Mouse (Mus musculus): ENCODE results near the gene Ccdc9b.

Gene Ccdc9b

GRCm38 (mm10) chr2:118761906-118762783 is at the start of gene Ccdc9b:
TSS of gene Ccdc9b (minus strand) at chr2:118762661.
- DNase-seq (ENCODE audit: low spot score): peak; percentile 90

GRCm38 (mm10) chr2:118810861-118811260 is 48.4 kb upstream of the Ccdc9b start:
- no peak for DNase-seq (ENCODE audit: low spot score)

DNA sequence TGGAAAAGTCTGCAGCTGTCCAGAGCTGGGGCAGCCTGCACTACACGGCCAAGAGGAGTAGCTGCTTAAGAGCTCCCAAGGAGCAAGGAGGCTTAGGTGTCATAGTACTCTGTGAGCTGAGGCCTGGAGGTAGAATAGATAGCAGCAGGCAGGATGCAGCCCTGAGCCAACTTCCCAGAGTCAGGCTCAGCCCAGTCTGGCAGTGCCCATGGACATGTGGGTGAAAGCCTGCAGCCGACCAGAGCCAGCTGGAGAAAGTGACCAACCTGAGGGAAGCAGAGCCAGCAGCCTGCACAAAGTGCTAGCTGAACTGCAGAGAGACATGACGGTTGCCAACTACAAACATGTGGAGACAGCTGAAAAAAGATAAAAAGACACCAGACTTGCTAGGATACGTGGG is 44.4 kb upstream of the Ccdc9b start:
- no peak for DNase-seq (ENCODE audit: low spot score)

DNA sequence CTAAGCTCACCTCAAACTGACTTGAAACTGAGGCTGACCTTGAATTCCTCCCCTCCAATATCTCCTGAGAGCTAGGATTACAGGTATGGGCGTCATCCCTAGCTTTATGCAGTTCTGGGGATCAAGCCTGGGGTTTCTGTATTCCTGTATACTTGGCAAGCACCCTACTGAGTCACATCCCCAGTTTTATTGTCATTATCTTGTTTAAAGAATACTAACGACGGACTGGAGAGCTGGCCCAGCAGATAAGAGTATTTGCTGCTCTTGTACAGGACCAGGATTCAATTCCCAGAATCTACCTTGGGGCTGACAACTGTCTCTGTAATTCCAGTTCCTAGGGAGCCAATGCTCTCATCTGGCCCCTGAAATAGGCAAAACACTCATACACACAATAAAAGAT is 43.3 kb upstream of the Ccdc9b start:
- DNase-seq (ENCODE audit: low spot score): no peak

DNA sequence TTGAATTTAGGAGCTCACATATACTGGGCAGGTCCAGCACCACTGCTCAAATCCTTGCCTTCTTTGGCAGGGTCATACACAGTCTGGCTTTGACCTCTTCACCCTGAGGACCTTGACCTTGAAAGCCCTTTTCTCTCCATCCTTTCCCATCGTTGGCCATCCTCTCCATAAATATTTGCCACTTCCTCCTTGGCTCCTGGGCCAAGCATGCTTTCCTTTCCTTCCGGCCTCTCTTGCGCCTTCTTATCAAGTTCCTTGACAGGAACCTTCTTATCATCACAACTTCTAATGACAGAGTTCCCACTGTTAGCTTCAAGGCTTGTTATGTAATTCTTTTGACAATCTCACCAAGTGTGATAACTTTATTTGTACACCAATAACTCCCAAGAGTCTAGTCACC is 42.7 kb upstream of the Ccdc9b start:
- DNase-seq (ENCODE audit: low spot score): no peak

DNA sequence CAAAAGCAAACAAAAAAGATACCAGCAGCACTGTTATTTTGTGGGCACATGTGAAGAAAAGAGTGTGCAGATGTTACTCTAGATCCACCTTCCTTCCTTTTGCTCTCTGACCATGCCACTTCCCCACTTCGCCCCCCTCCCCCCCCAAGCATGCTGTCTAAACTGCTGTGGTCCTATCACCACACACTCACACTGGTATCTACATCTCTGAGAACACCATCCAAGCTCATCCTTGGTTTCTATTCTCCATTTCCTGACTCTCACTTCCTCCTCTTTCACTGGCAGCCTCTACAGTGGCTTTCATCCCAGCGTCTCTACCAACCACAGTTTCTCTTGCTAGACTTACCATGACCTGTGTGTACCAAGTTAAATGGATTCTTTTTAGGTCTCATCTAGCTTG is 42.0 kb upstream of the Ccdc9b start:
- no peak for DNase-seq (ENCODE audit: low spot score)

- no peak for DNase-seq (ENCODE audit: low spot score)
Measured at GRCm38 (mm10) chr2:118802542-118803118, 40.2 kb upstream of the Ccdc9b start.

DNA sequence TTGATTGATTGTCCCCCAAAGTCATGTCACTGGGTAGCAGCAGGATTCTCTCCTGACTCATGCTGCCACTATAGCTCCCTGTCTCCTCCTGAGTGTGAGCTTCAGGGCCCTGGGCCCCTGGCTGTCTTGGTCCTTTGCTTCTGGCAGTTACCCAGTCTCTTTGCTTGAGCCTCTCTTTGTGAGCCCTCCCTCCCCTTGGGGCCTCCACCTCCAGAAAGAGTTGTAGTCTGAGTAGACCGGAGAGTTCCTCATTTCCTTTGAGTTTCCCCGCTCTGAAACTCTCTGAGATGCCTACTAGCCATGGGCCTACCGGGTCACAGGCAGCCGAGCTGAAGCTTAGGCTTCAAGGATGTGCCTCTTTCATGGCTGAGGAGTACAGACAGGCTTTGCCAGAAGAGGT is 31.2 kb upstream of the Ccdc9b start:
- DNase-seq (ENCODE audit: low spot score): no peak

DNA sequence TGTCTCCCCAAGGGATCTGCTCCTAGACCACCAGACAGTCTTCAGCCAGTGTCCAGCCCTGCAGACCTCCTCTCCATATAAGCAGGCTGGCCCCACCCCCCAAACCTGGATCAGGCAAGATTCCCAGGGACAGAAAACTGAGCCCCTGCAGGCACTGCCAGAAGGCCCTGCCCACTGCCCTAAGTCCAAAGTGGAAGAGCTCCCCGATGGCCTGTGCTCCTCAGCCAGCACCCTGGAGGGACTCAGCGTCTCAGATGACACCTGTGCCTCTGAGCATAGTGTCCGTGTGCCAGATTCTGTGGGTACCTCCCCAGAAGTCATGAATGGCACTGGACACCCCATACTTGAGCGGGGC is 29.8 kb upstream of the Ccdc9b start:
- DNase-seq (ENCODE audit: low spot score): no peak

- DNase-seq (ENCODE audit: low spot score): no peak
Measured at GRCm38 (mm10) chr2:118791591-118792258, 29.3 kb upstream of the Ccdc9b start.

DNA sequence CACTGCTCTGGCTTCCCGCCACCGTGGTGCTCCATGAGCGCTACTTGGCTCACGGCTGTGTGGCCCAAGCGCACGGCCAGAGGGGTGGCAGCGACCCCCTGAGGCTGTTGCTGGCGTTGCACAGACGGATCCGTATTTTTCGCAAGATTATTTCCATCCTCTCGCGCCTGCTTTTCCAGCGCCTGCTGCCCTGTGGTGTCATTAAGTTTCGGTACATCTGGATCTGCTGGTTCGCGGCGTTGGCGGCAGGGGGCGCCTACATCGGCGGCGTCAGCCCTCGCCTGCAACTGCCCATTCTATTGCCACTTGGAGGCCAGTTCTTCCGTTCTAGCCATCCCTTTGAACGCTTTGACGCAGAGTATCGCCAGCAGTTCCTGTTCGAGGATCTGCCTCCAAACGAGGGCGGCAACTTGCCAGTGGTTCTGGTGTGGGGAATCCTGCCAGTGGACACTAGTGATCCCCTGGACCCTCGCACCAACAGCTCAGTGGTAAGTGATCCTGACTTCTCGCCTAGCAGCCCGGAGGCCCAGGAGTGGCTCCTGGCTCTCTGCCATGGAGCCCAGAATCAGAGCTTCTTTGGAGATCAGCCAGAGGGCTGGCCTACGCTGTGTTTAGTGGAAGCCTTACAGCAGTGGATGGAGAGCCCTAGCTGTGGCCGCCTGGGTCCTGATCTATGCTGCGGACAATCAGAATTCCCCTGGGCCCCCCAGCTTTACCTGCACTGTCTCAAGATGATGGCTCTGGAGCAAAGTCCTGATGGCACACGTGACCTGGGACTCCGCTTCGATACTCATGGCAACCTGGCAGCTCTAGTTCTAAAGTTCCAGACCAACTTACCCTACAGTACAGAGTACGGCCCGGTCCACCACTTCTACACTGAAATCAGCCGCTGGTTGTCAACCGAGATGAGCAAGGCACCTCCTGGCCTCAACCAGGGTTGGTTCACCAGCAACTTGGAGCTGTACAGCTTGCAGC is 28.4 kb upstream of the Ccdc9b start:
- DNase-seq (ENCODE audit: low spot score): peak; percentile 75

DNA sequence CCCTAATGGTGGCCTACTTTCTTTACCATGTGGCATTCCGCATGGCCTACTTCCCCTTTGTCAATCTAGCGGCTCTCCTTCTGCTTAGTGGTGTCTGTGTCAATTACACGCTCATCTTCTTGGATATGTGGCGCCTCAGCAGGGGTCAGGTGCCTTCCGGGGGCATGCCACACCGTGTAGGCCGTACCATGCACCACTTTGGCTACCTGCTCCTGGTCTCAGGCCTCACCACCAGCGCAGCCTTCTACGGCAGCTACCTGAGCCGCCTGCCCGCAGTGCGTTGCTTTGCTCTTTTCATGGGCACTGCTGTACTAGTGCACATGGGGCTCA is 27.7 kb upstream of the Ccdc9b start:
- no peak for DNase-seq (ENCODE audit: low spot score)

DNA sequence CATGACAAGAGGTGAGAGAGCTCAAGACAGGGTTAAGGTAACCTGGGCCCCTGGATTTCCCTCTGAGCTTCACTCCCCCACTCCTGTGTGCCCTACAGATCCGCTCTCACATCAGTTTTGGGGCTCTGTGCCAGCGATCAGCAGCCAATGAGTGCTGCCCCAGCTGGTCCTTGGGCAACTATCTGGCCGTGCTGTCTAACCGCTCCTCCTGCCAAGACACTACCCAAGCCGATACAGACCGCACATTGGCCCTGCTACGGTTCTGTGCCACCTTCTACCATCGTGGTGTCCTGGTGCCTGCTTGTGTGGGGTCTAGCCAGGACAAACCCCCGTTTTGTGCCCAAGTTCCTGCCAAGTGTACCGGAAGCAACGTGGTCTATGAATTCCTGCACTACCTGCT is 27.0 kb upstream of the Ccdc9b start:
- DNase-seq (ENCODE audit: low spot score): peak; percentile 50

DNA sequence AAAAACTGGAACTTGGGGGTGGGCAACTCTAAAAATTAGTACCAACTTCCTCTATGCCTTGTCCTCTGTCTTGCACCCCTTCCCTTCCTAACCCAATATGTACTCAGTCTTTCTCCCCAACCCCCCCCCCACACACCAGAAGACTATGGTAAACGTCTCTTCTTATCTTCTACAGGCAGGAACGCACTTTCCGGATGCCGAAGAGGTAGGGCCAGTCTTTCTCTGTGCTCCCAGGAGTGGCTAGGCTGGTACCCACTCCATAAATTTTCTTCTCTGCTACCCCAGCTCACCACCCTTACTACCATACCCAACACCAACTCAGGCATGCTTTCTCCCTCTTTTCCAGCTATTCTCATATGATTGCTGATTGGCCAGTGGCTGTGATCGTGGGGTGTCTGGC is 24.1 kb upstream of the Ccdc9b start:
- DNase-seq (ENCODE audit: low spot score): no peak

- no peak for DNase-seq (ENCODE audit: low spot score)
Measured at GRCm38 (mm10) chr2:118783663-118784062, 21.2 kb upstream of the Ccdc9b start.

DNA sequence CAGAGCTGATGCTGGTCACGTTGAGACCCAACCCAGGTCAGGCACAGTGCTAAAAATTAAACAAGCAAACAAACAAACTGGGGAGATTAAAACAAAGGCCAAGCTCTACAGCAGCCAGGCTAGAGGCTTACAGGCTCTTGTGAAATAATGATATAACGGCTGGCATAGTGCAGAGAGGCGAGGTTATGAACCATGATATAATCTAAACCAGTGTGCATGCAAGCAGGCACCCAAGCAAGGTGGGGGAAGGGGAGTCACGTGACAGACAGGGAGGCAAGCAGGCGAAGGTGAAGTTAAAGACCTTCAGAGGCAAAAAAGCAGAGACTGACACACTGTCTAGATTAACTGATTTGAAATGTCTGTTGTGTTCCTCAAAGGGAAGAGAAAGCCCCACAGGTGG is 20.6 kb upstream of the Ccdc9b start:
- DNase-seq (ENCODE audit: low spot score): no peak

DNA sequence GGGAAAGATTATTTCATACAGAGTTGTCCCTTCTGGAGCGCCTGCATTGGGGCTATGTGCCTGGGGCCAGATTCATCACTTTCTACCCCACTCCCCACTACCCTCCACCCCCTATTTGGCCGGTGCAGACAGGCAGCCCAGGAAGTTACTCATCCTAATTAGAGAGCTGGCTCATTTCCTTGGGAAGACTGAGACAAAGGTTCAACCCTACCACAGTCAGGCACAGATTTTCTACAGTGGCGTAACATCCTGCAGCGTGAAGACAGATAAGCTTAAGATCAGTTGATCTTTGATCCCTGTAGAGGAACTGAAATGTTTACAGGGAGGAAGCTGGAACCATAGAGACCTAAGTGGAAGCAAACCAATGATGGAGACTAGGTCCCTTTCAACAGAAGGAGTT is 19.8 kb upstream of the Ccdc9b start:
- DNase-seq (ENCODE audit: low spot score): no peak

GRCm38 (mm10) chr2:118781115-118781514 is 18.7 kb upstream of the Ccdc9b start:
- DNase-seq (ENCODE audit: low spot score): no peak

GRCm38 (mm10) chr2:118779504-118780480 is 17.3 kb upstream of the Ccdc9b start, which contains the start of gene Disp2:
TSS of gene Disp2 (plus strand) at chr2:118779719.
- peak; percentile 95 for DNase-seq (ENCODE audit: low spot score)

DNA sequence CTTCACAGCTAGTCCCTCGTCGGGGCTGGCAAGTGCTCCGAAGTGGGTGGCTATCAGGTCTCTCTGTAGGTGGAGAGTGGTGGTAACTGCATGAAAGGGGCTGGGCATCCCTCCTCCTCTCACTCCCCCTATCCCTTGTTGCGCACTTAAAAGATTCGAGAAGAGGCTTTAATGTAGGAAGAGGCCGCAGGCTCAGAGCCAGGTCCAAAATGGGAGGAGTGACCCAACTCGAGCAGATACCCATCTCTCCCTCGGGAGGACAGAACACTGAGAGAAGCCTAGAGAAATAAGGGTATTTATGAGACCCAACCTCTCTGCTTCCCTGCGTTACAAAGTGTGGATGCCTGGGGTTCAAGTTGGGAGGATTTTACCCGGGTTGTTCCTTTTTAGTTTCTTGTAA is 16.6 kb upstream of the Ccdc9b start:
- no peak for DNase-seq (ENCODE audit: low spot score)

DNA sequence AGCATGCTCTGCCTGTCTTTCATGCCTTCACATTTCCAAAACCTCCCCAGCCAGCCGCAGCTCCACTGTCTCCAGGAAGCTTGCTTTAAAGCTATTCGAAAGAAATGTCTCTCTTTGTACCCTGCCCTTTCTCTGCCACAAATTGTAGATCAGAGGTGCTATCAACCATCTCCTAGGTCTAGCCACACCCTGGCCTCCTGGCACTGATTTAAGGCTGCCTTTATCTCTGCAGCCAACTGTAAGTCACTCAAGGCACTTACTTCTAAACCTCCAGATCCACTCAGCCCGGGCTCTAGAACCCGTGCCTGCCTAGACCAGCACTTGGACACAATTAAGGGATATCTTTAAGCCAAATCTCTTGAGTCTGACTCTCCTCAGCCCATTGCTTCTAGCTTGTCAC is 16.0 kb upstream of the Ccdc9b start:
- no peak for DNase-seq (ENCODE audit: low spot score)

Data from ovary, postnatal 36 days (tissue).